Mouse (Mus musculus) thymus, postnatal 25 days (tissue): ENCODE data around the gene Pigu.

ENCODE experiments used
- DNase-seq: peaks from one replicate; pipeline ENCODE4 v3.0.0; 2022

Gene Pigu

GRCm38 (mm10) chr2:155284647-155285046 lies 72.6 kb downstream of the Pigu start:
- no peak for DNase-seq

- no peak for DNase-seq
Measured at GRCm38 (mm10) chr2:155283793-155284192, 73.4 kb downstream of the Pigu start.

GRCm38 (mm10) chr2:155280116-155280515 lies 77.1 kb downstream of the Pigu start:
- DNase-seq, result no peak

GRCm38 (mm10) chr2:155279163-155279562 lies 78.1 kb downstream of the Pigu start:
- DNase-seq, result no peak

GRCm38 (mm10) chr2:155278361-155278760 lies 78.9 kb downstream of the Pigu start:
- DNase-seq, result no peak

GRCm38 (mm10) chr2:155277721-155278120 lies 79.5 kb downstream of the Pigu start:
- DNase-seq, result no peak

GRCm38 (mm10) chr2:155276621-155277175 lies 80.5 kb downstream of the Pigu start:
- peak; percentile 66 for DNase-seq

- peak; percentile 95 for DNase-seq
Measured at GRCm38 (mm10) chr2:155276195-155276594, 81.0 kb downstream of the Pigu start, which contains the start of gene Map1lc3a. Gene Map1lc3a (plus strand): TSS chr2:155276297.

- no peak for DNase-seq
Measured at GRCm38 (mm10) chr2:155273603-155274002, 83.6 kb downstream of the Pigu start.

GRCm38 (mm10) chr2:155272396-155273170 lies 84.6 kb downstream of the Pigu start:
- DNase-seq, result no peak

- DNase-seq, result peak; percentile 26
Measured at GRCm38 (mm10) chr2:155271957-155272356, 85.3 kb downstream of the Pigu start.

GRCm38 (mm10) chr2:155266896-155267295 lies 90.3 kb downstream of the Pigu start:
- DNase-seq, result no peak

GRCm38 (mm10) chr2:155265526-155265925 lies 91.7 kb downstream of the Pigu start:
- DNase-seq, result no peak

GRCm38 (mm10) chr2:155249588-155249987 lies 107.6 kb downstream of the Pigu start:
- DNase-seq, result no peak

GRCm38 (mm10) chr2:155248718-155249117 lies 108.5 kb downstream of the Pigu start:
- DNase-seq, result no peak

- no peak for DNase-seq
Measured at GRCm38 (mm10) chr2:155248206-155248605, 109.0 kb downstream of the Pigu start.

GRCm38 (mm10) chr2:155246231-155246630 lies 111.0 kb downstream of the Pigu start:
- DNase-seq, result no peak

GRCm38 (mm10) chr2:155242296-155242855 lies 114.9 kb downstream of the Pigu start:
- no peak for DNase-seq

GRCm38 (mm10) chr2:155240915-155241314 lies 116.3 kb downstream of the Pigu start:
- peak; percentile 54 for DNase-seq

GRCm38 (mm10) chr2:155237276-155237675 lies 120.0 kb downstream of the Pigu start:
- peak; percentile 5 for DNase-seq

- peak; percentile 98 for DNase-seq
Measured at GRCm38 (mm10) chr2:155236362-155236992, 120.8 kb downstream of the Pigu start, which contains the start of gene Dynlrb1. Gene Dynlrb1 (plus strand): TSS chr2:155236533.

- DNase-seq, result no peak
Measured at GRCm38 (mm10) chr2:155235746-155236361, 121.4 kb downstream of the Pigu start.
